Mouse (Mus musculus) heart, embryonic 16.5 days (tissue): ENCODE data around the gene Shc4. TPM values are rescaled to one million over a fixed set of nuclear protein-coding genes. Genes with fewer than 3 reads are reported as not detected.
A peak's percentile ranks its signal among the peaks of the same experiment; 100 is the strongest.

Experiments
- ATAC-seq: fragments of 200-750 bp; cut with Nextera tagmentation; replicated peaks from 2 replicates; pipeline ENCODE4 v1.8.0; 2017; ENCODE audit warnings: moderate number of reproducible peaks; ENCODE audit not compliant: insufficient read depth, low FRiP score; ENCODE audit errors: extremely low read depth
- H3K27ac ChIP-seq: fragments of 300-500 bp; sonication (generic); 2 replicates; pipeline ENCODE4 v1.5.1; 2014; ENCODE audit warnings: mild to moderate bottlenecking, low read length, control low read depth, moderate library complexity
- H3K27me3 ChIP-seq: fragments of 300-500 bp; sonication (generic); 2 replicates; pipeline ENCODE4 v1.6.1; 2014; ENCODE audit warnings: low read length, mixed read lengths; ENCODE audit not compliant: control insufficient read depth, insufficient read depth
- H3K36me3 ChIP-seq: fragments of 300-500 bp; sonication (generic); 2 replicates; pipeline ENCODE4 v1.6.1; 2014; ENCODE audit not compliant: control insufficient read depth, insufficient read depth
- H3K4me1 ChIP-seq: fragments of 300-500 bp; sonication (generic); 2 replicates; pipeline ENCODE4 v1.6.1; 2014; ENCODE audit warnings: low read length, mixed read lengths; ENCODE audit not compliant: control insufficient read depth, insufficient read depth
- H3K4me2 ChIP-seq: fragments of 300-500 bp; sonication (generic); 2 replicates; pipeline ENCODE4 v1.6.1; 2014; ENCODE audit warnings: low read depth, mild to moderate bottlenecking, control low read depth, low read length
- H3K4me3 ChIP-seq: fragments of 300-500 bp; sonication (generic); 2 replicates; pipeline ENCODE4 v1.5.1; 2014; ENCODE audit warnings: mild to moderate bottlenecking, control low read depth, low read length
- H3K9ac ChIP-seq: fragments of 300-500 bp; sonication (generic); 2 replicates; pipeline ENCODE4 v1.6.1; 2014; ENCODE audit warnings: low read length, control low read depth
- H3K9me3 ChIP-seq: fragments of 300-500 bp; sonication (generic); replicated peaks from 2 replicates; pipeline ENCODE4 v1.6.1; 2016; ENCODE audit warnings: low read length; ENCODE audit not compliant: control insufficient read depth
- WGBS: fragments of 180-500 bp; shearing (Covaris S2); extraction: QIAGEN DNeasy Blood & Tissue Kit; methylation state at CpG from one replicate; pipeline ENCODE4 v1.1.7; 2014; 5-methylcytosine and 5-hydroxymethylcytosine counted together
- polyA plus RNA-seq: library from polyadenylated mRNA; unstranded; fragments of >200 nt; fragmentation: Nextera tagmentation; extraction: Ambion mirVana; gene quantifications from 2 replicates; pipeline ENCODE4 v1.2.1, GENCODE M21; 2015

The Shc4 gene
- polyA plus RNA-seq, 1 experiment from 2014 or later: 1.3 TPM

DNA sequence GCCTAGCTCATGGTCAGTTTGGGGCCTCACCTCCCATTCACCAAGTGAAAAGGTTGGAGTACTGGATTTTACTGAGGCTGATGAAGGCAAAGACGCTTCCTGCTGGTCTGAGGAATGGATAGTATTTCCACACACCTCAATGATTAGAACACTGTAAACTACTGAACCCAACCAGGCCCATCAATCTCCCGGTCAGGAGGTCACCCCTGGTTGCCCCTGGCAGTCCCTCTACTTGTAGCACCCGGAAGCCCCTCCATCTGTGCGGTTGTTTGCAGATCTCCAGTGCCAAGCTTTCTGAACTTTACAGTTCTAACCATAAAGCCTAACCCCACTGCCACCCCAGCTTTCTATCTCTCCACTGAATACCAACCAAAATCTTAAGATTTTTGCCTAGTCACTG, 62.8 kb downstream of the Shc4 start:
- H3K4me3 ChIP-seq: peak overlapping the region; percentile 49; the same call in 1 of the 2 replicates
- H3K27me3 ChIP-seq: no peaks in the 10 kb centered on the region
- no peak for ATAC-seq
- peak overlapping the region; percentile 74 for H3K4me2 ChIP-seq
- H3K9me3 ChIP-seq: no peaks in the 10 kb centered on the region
- 69% methylated on average over 4 of the region's 4 CpGs for WGBS
- no peak overlapping the region for H3K27ac ChIP-seq
- H3K4me1 ChIP-seq: 0 out of 2 replicates have a peak, but pooled peaks cover 2% of the 10 kb centered on the region
- no peaks in the 10 kb centered on the region for H3K36me3 ChIP-seq
- peak overlapping the region; percentile 63; the same call in 1 of the 2 replicates for H3K9ac ChIP-seq

DNA sequence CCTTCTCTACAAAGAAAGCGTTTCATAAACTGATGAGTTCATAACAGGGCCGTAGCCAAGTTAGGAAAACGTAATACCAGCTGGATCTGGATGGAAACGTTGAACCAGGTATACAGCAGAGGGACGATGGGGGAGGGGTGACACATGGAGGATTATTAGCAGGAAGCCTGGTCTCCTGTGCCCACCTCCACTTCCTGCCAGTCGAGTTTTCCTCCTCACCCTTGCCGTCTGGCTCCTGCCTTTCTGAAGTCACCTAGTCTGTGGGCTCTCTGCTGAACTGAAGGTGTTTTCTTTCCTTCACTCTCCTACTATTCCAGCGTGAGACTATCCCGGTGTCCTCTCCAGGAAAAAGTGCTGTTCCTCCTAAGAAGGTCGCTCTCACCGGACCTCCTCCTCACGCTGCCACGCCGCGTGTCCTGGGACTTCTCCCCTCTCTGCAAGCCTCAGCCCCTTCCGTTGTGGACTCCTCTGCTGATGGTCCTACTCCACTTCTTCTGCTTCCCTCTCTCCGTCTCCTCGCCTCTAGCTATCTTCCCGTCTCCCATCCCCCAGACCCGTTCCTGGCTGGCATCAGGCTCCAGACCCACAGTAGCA, 63.3 kb downstream of the Shc4 start:
- Histone ChIP-seq H3K4me3 (peak overlapping the region; percentile 49), H3K9ac (peak overlapping the region; percentile 63), H3K27me3 (no peaks in the 10 kb centered on the region), H3K27ac (no peak overlapping the region), H3K4me2 (peak overlapping the region; percentile 74), H3K9me3 (no peaks in the 10 kb centered on the region), H3K4me1 (0 out of 2 replicates have a peak, but pooled peaks cover 2% of the 10 kb centered on the region), H3K36me3 (no peaks in the 10 kb centered on the region)
- 26% methylated on average over 20 of the region's 20 CpGs for WGBS
- 0 out of 2 replicates have a peak, but pooled peaks have one; percentile 54 for ATAC-seq

DNA sequence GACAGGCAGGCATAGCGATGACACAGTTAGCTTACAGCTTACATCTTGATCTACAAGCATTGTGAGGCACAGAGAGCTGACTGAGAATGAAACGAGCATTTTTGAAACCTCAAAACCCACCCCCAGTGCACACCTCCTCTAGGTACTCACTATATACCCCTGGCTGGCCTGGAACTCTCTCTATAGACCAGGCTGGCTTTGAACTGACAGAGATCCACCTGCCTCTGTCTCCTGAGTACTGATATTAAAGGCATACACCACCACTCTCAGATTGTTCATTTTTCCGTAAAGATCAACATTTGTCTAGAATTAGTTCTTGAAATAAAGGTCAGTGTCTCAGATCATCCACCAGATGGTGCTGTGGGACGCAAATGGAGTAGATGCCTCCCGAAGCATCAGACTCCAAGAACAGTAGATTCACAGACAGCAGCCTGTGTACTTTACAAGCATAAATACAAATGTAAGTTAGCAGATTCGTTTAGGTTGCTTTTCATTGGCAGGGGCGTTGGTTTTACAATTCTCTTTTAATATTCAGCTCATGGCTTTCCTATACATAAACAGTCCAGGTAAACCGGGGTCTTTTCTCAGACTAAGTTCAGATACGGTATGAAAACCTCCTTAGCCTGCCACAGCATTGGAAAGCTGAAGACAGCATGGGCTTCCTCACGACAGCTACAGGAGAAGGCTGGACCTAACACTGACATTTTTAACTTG, 64.0 kb downstream of the Shc4 start:
- Histone ChIP-seq H3K9me3 (no peaks in the 10 kb centered on the region), H3K4me3 (peak overlapping the region; percentile 49), H3K27ac (no peak overlapping the region), H3K4me2 (peak overlapping the region; percentile 74), H3K9ac (peak overlapping the region; percentile 63), H3K4me1 (0 out of 2 replicates have a peak, but pooled peaks cover 2% of the 10 kb centered on the region), H3K27me3 (no peaks in the 10 kb centered on the region), H3K36me3 (no peaks in the 10 kb centered on the region)
- peak; percentile 63 for ATAC-seq
- 11% methylated on average over 10 of the region's 10 CpGs for WGBS

DNA sequence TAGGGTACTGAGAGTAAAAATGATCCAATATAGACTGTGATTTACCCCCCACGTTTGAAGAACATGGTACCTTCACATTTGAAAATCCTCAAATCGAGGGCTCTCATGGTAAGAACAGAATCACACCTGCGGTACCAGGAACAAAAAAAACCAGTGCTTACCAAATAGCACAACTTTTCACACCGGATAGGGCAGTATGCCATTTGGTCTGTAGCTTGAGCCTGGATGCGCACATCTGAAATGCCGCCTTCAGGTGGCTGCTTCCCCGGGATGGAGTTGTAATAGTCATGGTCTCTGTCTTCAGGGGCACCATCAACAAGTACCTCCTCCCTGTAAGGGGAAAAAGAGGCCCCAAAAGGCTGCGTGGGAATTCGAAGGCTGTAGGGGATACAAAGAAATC, 68.6 kb downstream of the Shc4 start:
- Histone ChIP-seq H3K27ac (no peak overlapping the region), H3K36me3 (no peaks in the 10 kb centered on the region), H3K4me3 (no peak overlapping the region), H3K9me3 (no peaks in the 10 kb centered on the region), H3K9ac (no peak overlapping the region), H3K4me2 (no peak overlapping the region), H3K4me1 (no peaks in the 10 kb centered on the region), H3K27me3 (no peaks in the 10 kb centered on the region)
- WGBS: 86% methylated on average over 9 of the region's 9 CpGs
- ATAC-seq: no peak

DNA sequence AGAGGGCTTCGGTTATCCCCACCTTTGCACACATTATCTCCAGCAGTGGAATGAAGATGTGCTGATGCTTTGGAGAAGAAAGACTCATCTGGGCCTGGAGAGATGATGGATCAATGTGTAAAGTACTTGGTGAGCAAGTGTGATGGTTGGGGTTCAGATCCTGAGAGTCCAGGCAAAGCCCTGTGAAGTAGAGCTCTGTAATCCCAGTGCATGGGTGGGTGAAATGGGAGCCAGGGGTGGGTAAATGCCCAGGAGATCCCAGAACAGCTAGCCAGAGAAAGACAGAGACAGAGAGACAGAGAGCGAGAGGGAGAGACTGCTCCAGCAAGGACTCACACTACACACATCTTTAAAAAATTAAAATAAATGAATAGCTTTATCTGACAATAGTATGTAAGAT, 70.7 kb downstream of the Shc4 start:
- 93% methylated on average over 2 of the region's 2 CpGs for WGBS
- no peaks in the 10 kb centered on the region for H3K9me3 ChIP-seq
- H3K9ac ChIP-seq: no peak overlapping the region
- no peak overlapping the region for H3K27ac ChIP-seq
- H3K36me3 ChIP-seq: no peaks in the 10 kb centered on the region
- H3K4me3 ChIP-seq: no peak overlapping the region
- no peak overlapping the region for H3K4me2 ChIP-seq
- ATAC-seq: no peak
- no peaks in the 10 kb centered on the region for H3K27me3 ChIP-seq
- no peaks in the 10 kb centered on the region for H3K4me1 ChIP-seq

DNA sequence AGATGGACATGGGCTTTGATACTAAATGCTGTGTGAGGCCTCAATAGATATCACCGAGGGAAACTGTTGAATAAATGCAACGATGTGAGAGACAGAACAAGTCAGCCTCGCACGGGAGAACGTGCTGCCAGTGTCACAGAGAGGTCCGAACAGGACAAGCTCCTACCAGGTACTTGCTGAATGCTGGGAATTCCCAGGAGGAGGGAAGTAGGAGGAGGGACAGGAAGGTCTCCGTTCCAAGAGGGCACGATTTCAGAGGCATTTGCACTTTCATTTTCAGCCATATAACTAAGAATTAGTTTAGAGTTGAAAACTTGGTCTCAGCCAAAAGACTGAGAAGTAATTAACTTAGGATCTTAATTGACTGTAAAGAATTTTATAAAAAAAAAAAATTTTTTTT, 72.4 kb downstream of the Shc4 start:
- Histone ChIP-seq H3K27ac (no peak overlapping the region), H3K9me3 (no peaks in the 10 kb centered on the region), H3K27me3 (no peaks in the 10 kb centered on the region), H3K4me1 (no peaks in the 10 kb centered on the region), H3K9ac (no peak overlapping the region), H3K4me2 (no peak overlapping the region), H3K4me3 (no peak overlapping the region), H3K36me3 (no peaks in the 10 kb centered on the region)
- ATAC-seq: no peak
- 76% methylated on average over 8 of the region's 8 CpGs for WGBS

DNA sequence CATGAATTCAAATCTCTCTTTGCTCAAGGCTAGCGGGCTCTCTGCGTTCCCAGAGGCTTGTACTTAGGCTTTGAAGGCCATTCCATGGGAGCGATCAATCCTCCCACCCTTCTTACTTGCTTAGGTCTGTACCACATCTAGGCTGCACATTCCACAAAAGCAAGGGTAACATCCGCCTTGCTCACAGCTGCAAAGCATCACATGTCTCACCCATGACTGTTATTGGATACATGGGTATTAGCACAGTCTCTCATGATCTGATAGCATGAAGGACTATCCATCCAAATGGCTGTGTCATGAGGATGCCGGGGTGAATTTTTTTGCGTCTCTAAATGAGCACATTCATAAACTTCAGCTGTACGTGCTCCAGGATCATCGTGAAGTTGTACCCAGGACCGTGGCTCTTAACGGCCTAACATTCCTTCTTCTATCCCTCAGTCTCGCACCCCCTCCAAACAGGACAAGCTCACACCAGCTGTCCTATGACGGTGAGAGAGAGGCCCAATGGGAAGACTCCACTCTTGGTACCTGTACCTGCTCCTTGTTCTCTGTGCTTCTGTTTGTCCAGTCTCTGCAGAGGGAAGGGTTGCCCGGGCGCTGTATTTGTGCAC, 73.1 kb downstream of the Shc4 start:
- Histone ChIP-seq H3K27ac (no peak overlapping the region), H3K4me3 (no peak overlapping the region), H3K9ac (no peak overlapping the region), H3K27me3 (no peaks in the 10 kb centered on the region), H3K36me3 (no peaks in the 10 kb centered on the region), H3K4me1 (no peaks in the 10 kb centered on the region), H3K9me3 (no peaks in the 10 kb centered on the region), H3K4me2 (no peak overlapping the region)
- 84% methylated on average over 14 of the region's 14 CpGs for WGBS
- ATAC-seq: no peak

DNA sequence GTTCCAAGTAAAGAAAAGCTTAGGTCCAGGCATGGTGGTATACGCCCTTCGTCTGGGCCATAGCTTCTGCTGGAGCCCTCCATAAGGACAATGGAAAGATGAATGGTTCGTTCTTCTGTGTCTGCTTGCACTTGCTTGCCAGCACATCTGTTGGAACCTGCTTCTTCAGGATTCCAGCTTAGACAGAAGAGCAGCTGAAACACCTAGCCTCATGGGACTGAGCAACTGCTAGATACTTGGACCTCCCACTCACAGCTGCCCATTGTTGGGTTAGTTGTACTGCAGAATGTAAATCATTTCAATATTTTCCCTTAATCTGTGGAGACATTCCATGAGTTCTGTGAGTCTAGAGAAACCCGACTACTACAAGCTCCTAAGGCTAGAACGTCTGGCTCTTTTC, 73.9 kb downstream of the Shc4 start:
- Histone ChIP-seq H3K27me3 (no peaks in the 10 kb centered on the region), H3K36me3 (no peaks in the 10 kb centered on the region), H3K4me2 (no peak overlapping the region), H3K9ac (no peak overlapping the region), H3K27ac (no peak overlapping the region), H3K4me3 (no peak overlapping the region), H3K9me3 (no peaks in the 10 kb centered on the region), H3K4me1 (no peaks in the 10 kb centered on the region)
- 89% methylated on average over 5 of the region's 5 CpGs for WGBS
- ATAC-seq: no peak

DNA sequence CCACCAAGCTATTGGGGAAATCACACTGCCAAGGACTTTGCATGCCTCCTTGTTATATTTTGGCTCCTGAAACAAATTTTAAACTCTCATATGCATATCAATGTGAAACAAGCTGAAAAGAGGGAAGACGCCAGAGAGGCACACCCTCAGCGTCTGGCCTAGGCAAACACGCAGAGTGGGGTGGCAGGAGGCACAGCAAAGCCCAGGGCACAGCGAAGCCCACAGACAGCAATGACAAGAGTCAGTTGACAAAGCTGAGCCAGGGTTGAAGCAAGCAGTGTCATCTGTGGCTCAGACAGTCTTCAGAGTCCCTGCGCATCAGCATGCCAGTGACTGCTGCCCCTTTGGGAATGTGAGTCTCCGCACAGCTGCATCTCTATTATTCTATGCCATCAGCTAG, 79.0 kb downstream of the Shc4 start:
- H3K27ac ChIP-seq: no peak overlapping the region
- H3K27me3 ChIP-seq: no peaks in the 10 kb centered on the region
- H3K4me3 ChIP-seq: no peak overlapping the region
- no peaks in the 10 kb centered on the region for H3K4me1 ChIP-seq
- H3K9me3 ChIP-seq: no peaks in the 10 kb centered on the region
- no peak overlapping the region for H3K4me2 ChIP-seq
- H3K9ac ChIP-seq: no peak overlapping the region
- no peaks in the 10 kb centered on the region for H3K36me3 ChIP-seq
- WGBS: 92% methylated on average over 6 of the region's 6 CpGs
- no peak for ATAC-seq
